Mouse (Mus musculus) cerebellum, postnatal 36 days (tissue): Measurements from ENCODE around the gene Galnt7.
A peak's percentile ranks its signal among the peaks of the same experiment; 100 is the strongest.

ENCODE experiments used
- DNase-seq, 2 experiments: peaks; one replicate each; pipeline ENCODE4 v3.0.0; 2021 to 2022; ENCODE audit warnings: mixed read lengths in 2 of 2

Galnt7 gene

GRCm38 (mm10) chr8:57584416-57585127 is 68.3 kb downstream of the Galnt7 start:
- peak; percentile 92 to 93 for DNase-seq

GRCm38 (mm10) chr8:57579845-57580244 is 73.0 kb downstream of the Galnt7 start:
- no peak for DNase-seq

- no peak for DNase-seq
Measured at GRCm38 (mm10) chr8:57577301-57577700, 75.5 kb downstream of the Galnt7 start.

- peak in 1 of 2 experiments; percentile 46 for DNase-seq
Measured at GRCm38 (mm10) chr8:57576238-57576637, 76.6 kb downstream of the Galnt7 start.

- DNase-seq = no peak
Measured at GRCm38 (mm10) chr8:57575336-57575735, 77.5 kb downstream of the Galnt7 start.

- DNase-seq = peak; percentile 88
Measured at GRCm38 (mm10) chr8:57574398-57574797, 78.4 kb downstream of the Galnt7 start.

- DNase-seq = no peak
Measured at GRCm38 (mm10) chr8:57573844-57574243, 79.0 kb downstream of the Galnt7 start.

GRCm38 (mm10) chr8:57569886-57570285 is 82.9 kb downstream of the Galnt7 start:
- peak in 1 of 2 experiments; percentile 45 for DNase-seq

- DNase-seq = peak; percentile 65 to 67
Measured at GRCm38 (mm10) chr8:57569400-57569795, 83.4 kb downstream of the Galnt7 start.

GRCm38 (mm10) chr8:57568633-57569399 is 84.0 kb downstream of the Galnt7 start:
- no peak for DNase-seq

- DNase-seq = no peak
Measured at GRCm38 (mm10) chr8:57567998-57568397, 84.8 kb downstream of the Galnt7 start.

GRCm38 (mm10) chr8:57565039-57565438 is 87.8 kb downstream of the Galnt7 start:
- DNase-seq = peak; percentile 45 to 68

GRCm38 (mm10) chr8:57563726-57564125 is 89.1 kb downstream of the Galnt7 start:
- no peak for DNase-seq

- no peak for DNase-seq
Measured at GRCm38 (mm10) chr8:57562741-57563140, 90.1 kb downstream of the Galnt7 start.

- DNase-seq = no peak
Measured at GRCm38 (mm10) chr8:57560926-57561325, 91.9 kb downstream of the Galnt7 start.

- no peak for DNase-seq
Measured at GRCm38 (mm10) chr8:57552102-57553032, 100.5 kb downstream of the Galnt7 start.

GRCm38 (mm10) chr8:57547581-57547980 is 105.3 kb downstream of the Galnt7 start:
- no peak for DNase-seq

GRCm38 (mm10) chr8:57546834-57547233 is 106.0 kb downstream of the Galnt7 start:
- DNase-seq = no peak

GRCm38 (mm10) chr8:57546401-57546800 is 106.4 kb downstream of the Galnt7 start:
- peak; percentile 53 to 74 for DNase-seq

- no peak for DNase-seq
Measured at GRCm38 (mm10) chr8:57541405-57541804, 111.4 kb downstream of the Galnt7 start.

- no peak for DNase-seq
Measured at GRCm38 (mm10) chr8:57540951-57541350, 111.9 kb downstream of the Galnt7 start.

GRCm38 (mm10) chr8:57540110-57540838 is 112.6 kb downstream of the Galnt7 start:
- peak; percentile 81 to 90 for DNase-seq
